ENCODE assay signal across 10 mouse cellular contexts in the genomic region with DNA sequence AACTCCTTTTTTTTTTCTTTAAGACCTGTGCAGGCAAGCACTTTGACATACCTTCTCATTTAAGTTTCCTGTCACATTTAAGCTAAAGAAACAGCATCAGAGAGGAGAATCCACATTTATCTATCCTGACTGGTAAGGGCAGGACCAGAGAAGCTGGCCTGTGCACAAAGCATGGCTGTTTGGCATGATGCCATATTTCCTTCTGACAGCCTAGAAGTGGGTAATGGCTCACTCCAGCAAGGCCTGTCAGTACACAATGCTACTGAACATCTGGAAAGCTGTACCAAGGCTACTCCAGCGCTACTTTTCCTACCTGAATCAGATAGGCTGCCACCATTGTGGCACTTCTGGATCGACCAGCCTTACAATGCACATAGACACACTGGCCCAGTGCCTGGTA. TPM values are rescaled to one million over a fixed set of nuclear protein-coding genes. Genes with fewer than 3 reads are reported as not detected.
A peak's percentile ranks its signal among the peaks of the same experiment; 100 is the strongest.
DNase-seq lines count a peak whose midpoint lies in the region; ATAC-seq lines count a peak whose summit lies in the region.
"Had no signal": no experiment of that assay in that cellular context is flagged by ENCODE, and none has a peak within 500 bp of the region (broad histone marks: within the 10 kb centered on the region; RNA-seq: fewer than 3 reads in every experiment).

No protein-coding gene starts in this region.

- peaks cover 15% of the 10 kb centered on the region for H3K4me1 ChIP-seq in kidney, embryonic 14.5 days (ENCODE audit: control insufficient read depth, insufficient read depth, low read length)
- H3K4me1 ChIP-seq in midbrain, embryonic 16.5 days (ENCODE audit: control insufficient read depth, insufficient read depth, low read length), result peaks cover 22% of the 10 kb centered on the region

- H3K27me3 ChIP-seq in kidney, embryonic 14.5 days (ENCODE audit: control insufficient read depth, insufficient read depth, low read length), result no peaks in the 10 kb centered on the region
- H3K27me3 ChIP-seq in midbrain, embryonic 16.5 days (ENCODE audit: control insufficient read depth, insufficient read depth, low read depth, low read length), result no peaks in the 10 kb centered on the region

- H3K4me3 ChIP-seq in kidney, embryonic 14.5 days (ENCODE audit: low read length), result no peak overlapping the region
- no peak overlapping the region for H3K4me3 ChIP-seq in midbrain, embryonic 16.5 days (ENCODE audit: low read depth, low read length)
- H3K4me3 ChIP-seq: midbrain, embryonic 10.5 days had no signal

- 83% methylated on average over 2 of the region's 2 CpGs for WGBS in kidney, embryonic 14.5 days
- 76% methylated on average over 2 of the region's 2 CpGs for WGBS in midbrain, embryonic 16.5 days

- peaks cover 53% of the 10 kb centered on the region for H3K36me3 ChIP-seq in kidney, embryonic 14.5 days (ENCODE audit: control insufficient read depth, insufficient read depth, low read length)
- H3K36me3 ChIP-seq in midbrain, embryonic 16.5 days (ENCODE audit: control insufficient read depth, insufficient read depth, low read length), result peaks cover 25% of the 10 kb centered on the region

- no peak for ATAC-seq in kidney, embryonic 14.5 days (ENCODE audit: low FRiP score, low TSS enrichment)
- ATAC-seq in midbrain, embryonic 16.5 days, result no peak
- ATAC-seq: CD4-positive, CD25-positive, alpha-beta regulatory T cell, adult 4 months had no signal

- H3K9ac ChIP-seq in kidney, embryonic 14.5 days (ENCODE audit: low read depth, low read length), result no peak overlapping the region
- no peak overlapping the region for H3K9ac ChIP-seq in midbrain, embryonic 16.5 days (ENCODE audit: low read depth, low read length)

- DNase-seq in cerebellum, adult 9-10 months, result peak; percentile 62
- no peak for DNase-seq in cerebellum, postnatal 4 days (ENCODE audit: low spot score in 2 of 2)
- DNase-seq in kidney, adult 8-10 months, result peak; percentile 33 to 41
- DNase-seq in Muller cell, postnatal 12 days (ENCODE audit: inconsistent ontology term), result peak; percentile 3
- DNase-seq in heart, postnatal 4 days, result peak; percentile 47
- no peak for DNase-seq in frontal cortex, postnatal 14 days (ENCODE audit: low spot score in 2 of 2)

- no peak overlapping the region for H3K4me2 ChIP-seq in kidney, embryonic 14.5 days (replicated peaks; ENCODE audit: low read depth, low read length)
- no peak overlapping the region for H3K4me2 ChIP-seq in midbrain, embryonic 16.5 days (ENCODE audit: low read length)

- no peak overlapping the region for H3K27ac ChIP-seq in kidney, embryonic 14.5 days (ENCODE audit: low read depth, low read length)
- no peak overlapping the region for H3K27ac ChIP-seq in midbrain, embryonic 16.5 days (ENCODE audit: low read length)
- H3K27ac ChIP-seq: midbrain, embryonic 10.5 days had no signal

- no peaks in the 10 kb centered on the region for H3K9me3 ChIP-seq in kidney, embryonic 14.5 days (ENCODE audit: control insufficient read depth, low read length)
- no peaks in the 10 kb centered on the region for H3K9me3 ChIP-seq in midbrain, embryonic 16.5 days (replicated peaks; ENCODE audit: control insufficient read depth, low read length, poor library complexity, severe bottlenecking)
- H3K9me3 ChIP-seq: midbrain, embryonic 10.5 days had no signal

RNA-seq across cellular contexts. Expression of a gene that starts 9.0 kb away (rescaled TPM):
- polyA plus RNA-seq in kidney, embryonic 14.5 days (2014; fragmentation: Nextera tagmentation; extraction: Ambion mirVana), result 233 and 251 TPM in 2 replicates
- 100 to 1,000 TPM; 538 to 543 TPM for total RNA-seq in heart, postnatal 4 days (2021)
- polyA plus RNA-seq in midbrain, embryonic 16.5 days (2015; fragmentation: Nextera tagmentation; extraction: Ambion mirVana), result 206 and 208 TPM in 2 replicates

RNA-seq across cellular contexts. Expression of a gene that starts 9.1 kb away (rescaled TPM):
- polyA plus RNA-seq in kidney, embryonic 14.5 days (2014; fragmentation: Nextera tagmentation; extraction: Ambion mirVana), result 37.5 and 43.4 TPM in 2 replicates
- total RNA-seq in heart, postnatal 4 days (2021), result 10 to 100 TPM; 18.2 to 18.8 TPM
- polyA plus RNA-seq in midbrain, embryonic 16.5 days (2015; fragmentation: Nextera tagmentation; extraction: Ambion mirVana), result 61.6 and 62.6 TPM in 2 replicates

RNA-seq across cellular contexts. Expression of a gene that starts 26.5 kb away (rescaled TPM):
- polyA plus RNA-seq in kidney, embryonic 14.5 days (2014; fragmentation: Nextera tagmentation; extraction: Ambion mirVana), result 50.9 and 77.6 TPM in 2 replicates
- 100 to 1,000 TPM; 135 to 145 TPM for total RNA-seq in heart, postnatal 4 days (2021)
- polyA plus RNA-seq in midbrain, embryonic 16.5 days (2015; fragmentation: Nextera tagmentation; extraction: Ambion mirVana), result 115 and 121 TPM in 2 replicates

RNA-seq across cellular contexts. Expression of a gene that starts 28.0 kb away (rescaled TPM):
- 7.7 and 13.2 TPM in 2 replicates for polyA plus RNA-seq in kidney, embryonic 14.5 days (2014; fragmentation: Nextera tagmentation; extraction: Ambion mirVana)
- 1 to 10 TPM; 7.4 to 7.8 TPM for total RNA-seq in heart, postnatal 4 days (2021)
- polyA plus RNA-seq in midbrain, embryonic 16.5 days (2015; fragmentation: Nextera tagmentation; extraction: Ambion mirVana), result 42.6 and 55.6 TPM in 2 replicates

Comparison
In these comparisons a context has a peak if more than half of its experiments do, and no peak if none do; other contexts are left out.
1. DNase-seq: peak in cerebellum, adult 9-10 months (single experiment), kidney, adult 8-10 months (2 of 2), Muller cell, postnatal 12 days (single experiment) and heart, postnatal 4 days (single experiment); none in cerebellum, postnatal 4 days (0 of 2) and frontal cortex, postnatal 14 days (0 of 2).